Mouse (Mus musculus) heart, embryonic 15.5 days (tissue): ENCODE measurements at regions not wholly inside any gene's neighbourhood (a gene's known extent, or its start where the extent isn't known, plus 50 kb on each side); places are given as distances from the start of the nearest gene placed in this dataset.

Experiments
- ATAC-seq: fragments of 200-750 bp; cut with Nextera tagmentation; replicated peaks from 2 replicates; pipeline ENCODE4 v1.8.0; 2017; ENCODE audit warnings: low read depth, moderate TSS enrichment; ENCODE audit not compliant: insufficient number of reproducible peaks, insufficient read depth, low FRiP score
- H3K27ac ChIP-seq: fragments of 300-500 bp; sonication (generic); 2 replicates; pipeline ENCODE4 v1.5.1; 2015; ENCODE audit warnings: mild to moderate bottlenecking, inconsistent platforms
- H3K27me3 ChIP-seq: fragments of 300-500 bp; sonication (generic); 2 replicates; pipeline ENCODE4 v1.6.1; 2015; ENCODE audit warnings: inconsistent platforms
- H3K36me3 ChIP-seq: fragments of 300-500 bp; sonication (generic); 2 replicates; pipeline ENCODE4 v1.6.1; 2015; ENCODE audit warnings: mild to moderate bottlenecking, inconsistent platforms
- H3K4me1 ChIP-seq: fragments of 300-500 bp; sonication (generic); replicated peaks from 2 replicates; pipeline ENCODE4 v1.6.1; 2015; ENCODE audit warnings: inconsistent platforms
- H3K4me2 ChIP-seq: fragments of 300-500 bp; sonication (generic); 2 replicates; pipeline ENCODE4 v1.6.1; 2015; ENCODE audit warnings: inconsistent platforms, mild to moderate bottlenecking, moderate library complexity
- H3K4me3 ChIP-seq: fragments of 300-500 bp; sonication (generic); 2 replicates; pipeline ENCODE4 v1.5.1; 2015; ENCODE audit warnings: mild to moderate bottlenecking, inconsistent platforms
- H3K9ac ChIP-seq: fragments of 300-500 bp; sonication (generic); 2 replicates; pipeline ENCODE4 v1.6.1; 2015; ENCODE audit warnings: mild to moderate bottlenecking, inconsistent platforms
- H3K9me3 ChIP-seq: fragments of 300-500 bp; sonication (generic); replicated peaks from 2 replicates; pipeline ENCODE4 v1.6.1; 2016; ENCODE audit warnings: inconsistent platforms
- WGBS: fragments of 180-500 bp; shearing (Covaris S2); methylation state at CpG from one replicate; pipeline ENCODE4 v1.1.7; 2015; ENCODE audit warnings: mixed read lengths; 5-methylcytosine and 5-hydroxymethylcytosine counted together

DNA sequence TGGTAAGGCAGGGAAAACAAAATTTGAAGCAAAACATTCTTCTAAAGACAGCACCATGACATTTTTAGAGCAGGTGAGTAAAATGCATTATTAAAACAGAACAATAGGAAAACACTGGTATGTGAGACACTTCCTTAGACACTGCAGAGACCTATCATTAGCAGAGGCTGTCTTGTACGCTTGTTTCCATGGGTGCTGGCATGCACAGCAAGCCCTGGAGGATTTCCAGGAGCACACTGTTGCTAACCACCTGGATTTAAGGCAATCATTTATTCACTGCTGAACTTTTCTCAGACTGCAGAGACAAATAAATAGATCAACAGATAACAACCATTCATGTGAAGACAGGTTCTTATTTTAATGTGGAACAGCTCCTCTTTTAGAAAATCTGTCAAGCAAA lies 127.7 kb downstream of the Pros1 start:
- Histone ChIP-seq H3K9me3 (no peaks in the 10 kb centered on the region), H3K36me3 (no peaks in the 10 kb centered on the region), H3K4me2 (no peak overlapping the region), H3K9ac (no peak overlapping the region), H3K4me1 (no peaks in the 10 kb centered on the region), H3K27ac (no peak overlapping the region), H3K27me3 (no peaks in the 10 kb centered on the region), H3K4me3 (no peak overlapping the region)
- ATAC-seq = no peak
- 64% methylated on average over 1 of the region's 1 CpGs for WGBS

DNA sequence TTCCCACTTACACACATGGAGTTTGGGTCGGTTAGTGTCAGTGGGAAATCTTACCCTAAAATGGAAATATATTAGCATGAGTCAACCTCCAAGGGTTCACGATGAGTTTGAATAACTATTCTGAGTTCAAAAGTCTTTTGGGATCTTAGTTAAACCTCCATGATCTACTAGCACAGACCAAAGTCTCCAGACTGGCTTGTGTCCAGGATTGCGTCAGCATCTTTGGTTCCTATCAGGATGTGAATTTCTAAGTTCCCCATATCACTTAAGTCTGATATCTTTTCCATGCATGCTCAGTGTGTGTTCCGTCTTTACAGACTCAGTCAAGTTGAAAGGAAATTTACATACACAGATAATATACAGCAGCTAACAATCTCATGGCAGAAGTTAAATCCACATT lies 128.5 kb downstream of the Pros1 start:
- Histone ChIP-seq H3K27me3 (no peaks in the 10 kb centered on the region), H3K4me2 (no peak overlapping the region), H3K4me3 (no peak overlapping the region), H3K4me1 (no peaks in the 10 kb centered on the region), H3K9me3 (no peaks in the 10 kb centered on the region), H3K27ac (no peak overlapping the region), H3K9ac (no peak overlapping the region), H3K36me3 (no peaks in the 10 kb centered on the region)
- no peak for ATAC-seq
- WGBS = 35% methylated on average over 4 of the region's 4 CpGs

GRCm38 (mm10) chr16:62995555-62995954 lies 141.4 kb downstream of the Pros1 start:
- no peak overlapping the region for H3K4me2 ChIP-seq

GRCm38 (mm10) chr16:63011151-63011734 lies 157.1 kb downstream of the Pros1 start:
- no peaks in the 10 kb centered on the region for H3K27me3 ChIP-seq
- 84% methylated on average over 4 of the region's 4 CpGs for WGBS
- no peak overlapping the region for H3K4me3 ChIP-seq
- H3K36me3 ChIP-seq = no peaks in the 10 kb centered on the region
- H3K9ac ChIP-seq = no peak overlapping the region
- no peak for ATAC-seq
- H3K4me1 ChIP-seq = no peaks in the 10 kb centered on the region
- no peaks in the 10 kb centered on the region for H3K9me3 ChIP-seq
- no peak overlapping the region for H3K27ac ChIP-seq
- no peak overlapping the region for H3K4me2 ChIP-seq

More at GRCm38 (mm10) chr16:62995555-62995954, 141.4 kb downstream of the Pros1 start:
- 79% methylated on average over 3 of the region's 3 CpGs for WGBS
- H3K4me1 ChIP-seq = no peaks in the 10 kb centered on the region
- H3K9me3 ChIP-seq = no peaks in the 10 kb centered on the region
- H3K9ac ChIP-seq = no peak overlapping the region
- ATAC-seq = no peak
- H3K36me3 ChIP-seq = no peaks in the 10 kb centered on the region
- H3K27ac ChIP-seq = no peak overlapping the region
- H3K27me3 ChIP-seq = no peaks in the 10 kb centered on the region
- no peak overlapping the region for H3K4me3 ChIP-seq

GRCm38 (mm10) chr16:63014453-63014852 lies 160.3 kb downstream of the Pros1 start:
- H3K4me3 ChIP-seq = no peak overlapping the region
- H3K27ac ChIP-seq = no peak overlapping the region
- H3K4me1 ChIP-seq = no peaks in the 10 kb centered on the region
- WGBS = 29% methylated on average over 7 of the region's 7 CpGs
- no peak overlapping the region for H3K4me2 ChIP-seq
- H3K36me3 ChIP-seq = no peaks in the 10 kb centered on the region
- no peaks in the 10 kb centered on the region for H3K9me3 ChIP-seq
- no peak for ATAC-seq
- H3K27me3 ChIP-seq = no peaks in the 10 kb centered on the region
- H3K9ac ChIP-seq = no peak overlapping the region

- Histone ChIP-seq H3K4me2 (no peak overlapping the region), H3K27ac (no peak overlapping the region), H3K4me3 (no peak overlapping the region), H3K27me3 (no peaks in the 10 kb centered on the region), H3K9ac (no peak overlapping the region), H3K9me3 (no peaks in the 10 kb centered on the region), H3K4me1 (no peaks in the 10 kb centered on the region), H3K36me3 (no peaks in the 10 kb centered on the region)
- 28% methylated on average over 1 of the region's 1 CpGs for WGBS
- ATAC-seq = no peak
These were observed 162.0 kb downstream of the Pros1 start for GRCm38 (mm10) chr16:63016144-63016543.

DNA sequence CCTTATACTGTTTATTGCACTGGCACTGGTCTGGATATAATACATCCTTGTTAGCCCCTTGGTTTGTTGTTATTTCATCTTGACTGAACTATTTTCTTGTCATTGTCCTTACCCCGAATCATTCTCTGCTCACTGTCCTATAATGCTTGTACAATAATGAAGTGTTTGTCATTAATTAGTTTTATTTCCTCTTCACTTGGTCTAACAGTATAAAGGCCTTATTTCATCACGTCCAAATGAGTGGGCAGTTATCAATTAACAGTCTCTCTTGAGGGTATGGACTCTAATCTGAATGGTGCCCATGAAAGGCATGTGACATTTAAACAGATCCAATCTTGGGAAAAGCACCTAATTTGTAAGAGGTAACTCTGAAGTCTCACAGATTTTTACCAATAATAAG lies 162.6 kb downstream of the Pros1 start:
- whole genome bisulfite sequencing = 64% methylated on average over 2 of the region's 2 CpGs
- no peak for ATAC-seq
- no peak overlapping the region for H3K4me3 ChIP-seq

DNA sequence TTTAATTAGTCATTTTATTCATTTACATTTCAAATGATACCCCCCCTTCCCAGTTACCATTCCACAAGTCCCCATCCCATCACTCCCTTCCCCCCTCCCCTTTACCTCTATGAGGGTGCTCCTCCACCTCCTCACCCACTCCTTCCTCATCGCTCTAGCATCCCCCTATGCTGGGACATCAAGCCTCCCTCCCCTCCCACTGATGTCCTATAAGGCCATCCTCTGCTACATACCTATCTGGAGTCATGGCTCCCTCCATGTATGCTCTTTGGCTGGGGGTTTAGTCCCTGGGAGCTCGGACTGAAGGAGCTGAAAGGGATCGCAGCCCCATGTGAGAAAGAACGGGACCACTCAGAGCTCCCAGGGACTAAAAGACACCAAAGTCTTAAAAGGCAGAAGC lies 176.3 kb downstream of the Pros1 start:
- Histone ChIP-seq H3K4me2 (no peak overlapping the region), H3K36me3 (no peaks in the 10 kb centered on the region), H3K4me3 (no peak overlapping the region), H3K9me3 (no peaks in the 10 kb centered on the region), H3K27ac (no peak overlapping the region), H3K4me1 (no peaks in the 10 kb centered on the region), H3K9ac (no peak overlapping the region), H3K27me3 (no peaks in the 10 kb centered on the region)
- 74% methylated on average over 4 of the region's 4 CpGs for WGBS
- ATAC-seq = no peak

More for the DNA sequence above, 162.6 kb downstream of the Pros1 start:
- Histone ChIP-seq H3K4me2 (no peak overlapping the region), H3K27me3 (no peaks in the 10 kb centered on the region), H3K9me3 (no peaks in the 10 kb centered on the region), H3K4me1 (no peaks in the 10 kb centered on the region), H3K9ac (no peak overlapping the region), H3K36me3 (no peaks in the 10 kb centered on the region), H3K27ac (no peak overlapping the region)

GRCm38 (mm10) chr16:63031035-63031434 lies 176.9 kb downstream of the Pros1 start:
- no peaks in the 10 kb centered on the region for H3K4me1 ChIP-seq
- no peak overlapping the region for H3K4me2 ChIP-seq
- no peaks in the 10 kb centered on the region for H3K27me3 ChIP-seq
- no peak for ATAC-seq
- no peak overlapping the region for H3K27ac ChIP-seq
- no peaks in the 10 kb centered on the region for H3K9me3 ChIP-seq
- H3K9ac ChIP-seq = no peak overlapping the region
- WGBS = 69% methylated on average over 5 of the region's 5 CpGs
- no peak overlapping the region for H3K4me3 ChIP-seq
- no peaks in the 10 kb centered on the region for H3K36me3 ChIP-seq

DNA sequence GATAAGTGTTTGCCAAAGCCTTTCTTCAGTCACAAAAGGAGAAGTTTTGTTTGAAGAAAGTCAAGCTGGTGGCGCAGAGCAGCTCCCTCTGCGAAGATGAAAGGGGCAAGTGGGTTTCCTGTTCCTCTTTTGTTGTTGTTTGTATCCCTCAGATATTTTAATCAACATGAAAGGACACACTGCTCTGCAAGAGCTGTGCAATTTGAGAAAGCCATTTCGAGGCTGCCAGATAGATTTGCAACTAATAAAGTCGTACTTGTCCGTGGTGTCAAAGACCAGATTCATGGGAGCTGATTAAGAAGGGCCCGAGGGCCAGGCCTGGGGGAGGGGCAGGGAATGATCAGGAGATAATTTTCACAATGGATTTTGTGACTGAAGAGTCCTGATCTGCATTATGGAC lies 177.7 kb downstream of the Pros1 start:
- Histone ChIP-seq H3K27ac (no peak overlapping the region), H3K9me3 (no peaks in the 10 kb centered on the region), H3K4me3 (no peak overlapping the region), H3K9ac (no peak overlapping the region), H3K4me1 (no peaks in the 10 kb centered on the region), H3K4me2 (no peak overlapping the region), H3K36me3 (no peaks in the 10 kb centered on the region), H3K27me3 (no peaks in the 10 kb centered on the region)
- ATAC-seq = no peak
- WGBS = 49% methylated on average over 6 of the region's 6 CpGs

- no peaks in the 10 kb centered on the region for H3K36me3 ChIP-seq
- H3K4me1 ChIP-seq = no peaks in the 10 kb centered on the region
- H3K9me3 ChIP-seq = no peaks in the 10 kb centered on the region
- H3K27ac ChIP-seq = no peak overlapping the region
- no peak overlapping the region for H3K4me2 ChIP-seq
- H3K27me3 ChIP-seq = no peaks in the 10 kb centered on the region
- H3K9ac ChIP-seq = no peak overlapping the region
- no peak overlapping the region for H3K4me3 ChIP-seq
- ATAC-seq = no peak
- 53% methylated on average over 1 of the region's 1 CpGs for WGBS
These were observed 195.0 kb downstream of the Pros1 start for GRCm38 (mm10) chr16:63049100-63049499.

- ATAC-seq = no peak
- Histone ChIP-seq H3K9ac (no peak overlapping the region), H3K27ac (no peak overlapping the region), H3K9me3 (no peaks in the 10 kb centered on the region), H3K4me2 (no peak overlapping the region), H3K4me3 (no peak overlapping the region), H3K36me3 (no peaks in the 10 kb centered on the region), H3K27me3 (no peaks in the 10 kb centered on the region), H3K4me1 (no peaks in the 10 kb centered on the region)
These were observed 208.8 kb downstream of the Pros1 start for GRCm38 (mm10) chr16:63062883-63063282.
